Mouse (Mus musculus): ENCODE measurements around the gene Olfr1062. TPM values are rescaled to one million over a fixed set of nuclear protein-coding genes. Genes with fewer than 3 reads are reported as not detected.
"Not testable (repeated sequence)": the region's sequence is repeated elsewhere in the genome, so short reads cannot be mapped to it uniquely, and the experiment has no call there.

The Olfr1062 gene
- polyA plus RNA-seq (2015; fragmentation: Nextera tagmentation; extraction: Ambion mirVana): not detected in 2 replicates

DNA sequence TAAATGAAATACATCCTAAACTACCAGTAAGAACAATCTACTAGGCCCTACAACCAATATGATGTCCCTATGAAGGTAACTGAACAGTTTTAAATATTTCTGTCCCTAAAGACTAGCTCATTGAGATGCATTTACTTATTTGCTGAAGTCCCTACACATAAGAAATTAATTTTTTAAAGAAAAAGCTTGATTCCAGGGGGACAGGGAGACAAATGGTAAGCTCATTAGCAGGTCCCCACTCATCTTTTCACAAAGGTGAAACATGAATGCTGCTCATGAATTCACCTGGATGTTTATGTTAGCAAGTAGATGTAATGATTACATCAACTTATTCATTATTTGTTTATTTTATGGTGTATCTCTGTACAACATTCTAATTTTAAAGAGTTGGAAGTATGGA is at the start of gene Olfr1062:
Gene Olfr1062 (minus strand): TSS at position 101 of the 400 bp plus-strand sequence.
- H3K4me3 ChIP-seq; H3K27ac ChIP-seq; H3K9ac ChIP-seq; H3K9me3 ChIP-seq; ATAC-seq (replicated peaks); H3K27me3 ChIP-seq (replicated peaks); H3K4me1 ChIP-seq; H3K36me3 ChIP-seq (replicated peaks); H3K4me2 ChIP-seq: not testable (repeated sequence)

DNA sequence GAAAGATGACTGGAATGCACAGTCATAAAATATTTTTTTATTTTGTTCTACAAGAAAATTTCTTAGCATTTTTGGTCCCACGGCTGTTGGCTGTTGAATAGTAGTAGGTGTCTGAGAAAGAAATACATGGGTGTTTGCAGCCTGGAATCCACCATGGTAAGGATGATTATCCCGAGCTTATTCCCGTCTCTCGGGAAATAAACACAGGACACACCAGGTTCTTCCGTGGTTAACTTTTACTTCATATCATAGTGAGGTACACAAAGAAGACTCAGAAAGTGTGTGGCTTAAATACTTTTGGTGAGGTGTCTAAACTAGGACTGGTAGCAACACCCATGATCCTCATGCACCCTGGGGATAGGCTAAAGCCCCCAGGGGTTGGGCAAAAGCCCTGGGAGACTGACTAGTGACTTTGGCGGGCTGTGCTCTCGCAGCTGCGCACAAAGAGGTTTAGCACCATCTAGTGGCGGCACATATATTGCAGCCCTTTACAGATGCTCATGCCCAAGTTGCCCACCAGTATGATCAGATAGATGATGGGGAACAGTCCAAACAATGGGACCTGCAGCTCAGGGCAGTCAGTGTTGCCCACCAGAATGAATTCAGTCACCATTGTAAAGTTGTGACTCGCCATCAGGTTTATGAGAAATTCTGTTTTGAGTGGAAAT is 38.0 kb upstream of the Olfr1062 start:
- Histone ChIP-seq H3K27me3 (replicated peaks) (no peaks in the 10 kb centered on the region), H3K36me3 (replicated peaks) (no peaks in the 10 kb centered on the region), H3K4me1 (no peaks in the 10 kb centered on the region), H3K27ac (no peak overlapping the region), H3K4me2 (peak overlapping the region; percentile 24), H3K9ac (no peak overlapping the region), H3K4me3 (no peak overlapping the region), H3K9me3 (no peaks in the 10 kb centered on the region)
- 35% methylated on average over 10 of the region's 10 CpGs for WGBS
- peak; percentile 70; the same call in 1 of the 2 replicates for ATAC-seq (replicated peaks)

DNA sequence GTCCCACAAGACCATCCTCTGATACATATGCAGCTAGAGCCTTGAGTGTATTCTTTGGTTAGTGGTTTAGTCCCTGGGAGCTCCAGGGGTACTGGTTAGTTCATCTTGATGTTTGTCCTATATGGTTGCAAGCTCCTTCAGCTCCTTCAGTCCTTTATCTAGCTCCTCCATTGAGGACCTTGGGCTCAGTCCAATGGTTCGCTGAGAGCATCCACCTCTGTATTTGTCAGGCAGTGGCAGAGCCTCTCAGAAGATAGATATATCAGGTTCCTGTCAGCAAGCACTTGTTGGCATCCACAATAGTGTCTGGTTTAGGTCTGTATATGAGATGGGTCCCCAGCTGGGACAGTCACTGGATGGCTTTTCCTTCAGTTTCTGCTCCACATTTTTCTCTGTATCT is 33.9 kb upstream of the Olfr1062 start:
- H3K27ac ChIP-seq: no peak overlapping the region
- H3K4me2 ChIP-seq: no peak overlapping the region
- no peak overlapping the region for H3K9ac ChIP-seq
- WGBS: 91% methylated on average over 1 of the region's 1 CpGs
- ATAC-seq (replicated peaks): no peak
- H3K27me3 ChIP-seq (replicated peaks): no peaks in the 10 kb centered on the region
- no peak overlapping the region for H3K4me3 ChIP-seq
- H3K9me3 ChIP-seq: no peaks in the 10 kb centered on the region
- no peaks in the 10 kb centered on the region for H3K4me1 ChIP-seq
- H3K36me3 ChIP-seq (replicated peaks): no peaks in the 10 kb centered on the region

DNA sequence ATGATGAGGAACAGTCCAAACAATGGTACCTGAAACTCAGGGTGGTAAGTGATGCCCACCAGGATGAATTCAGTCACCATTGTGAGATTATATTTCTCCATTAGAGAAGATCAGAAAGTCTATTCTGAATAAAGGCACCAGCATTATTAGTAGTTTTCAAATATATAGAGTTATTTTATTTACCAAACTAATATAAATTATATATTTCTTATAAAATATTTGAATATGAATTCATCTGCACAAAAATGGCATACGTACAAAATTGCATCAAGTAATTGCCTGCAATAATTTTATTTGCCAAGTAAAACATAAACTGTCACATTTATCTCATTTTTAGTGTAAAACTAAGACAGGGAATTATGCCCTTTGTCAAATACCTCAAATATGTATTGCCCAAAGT is 29.6 kb upstream of the Olfr1062 start, which contains the start of gene Olfr1066:
Gene Olfr1066 (minus strand): TSS at position 101 of the 400 bp plus-strand sequence.
- Histone ChIP-seq H3K4me1 (no peaks in the 10 kb centered on the region), H3K9ac (no peak within 1 kb of the TSS), H3K36me3 (replicated peaks) (no peaks in the 10 kb centered on the region), H3K9me3 (no peaks in the 10 kb centered on the region), H3K4me3 (no peak within 1 kb of the TSS), H3K4me2 (no peak within 1 kb of the TSS), H3K27me3 (replicated peaks) (no peaks in the 10 kb centered on the region), H3K27ac (no peak within 1 kb of the TSS)
- WGBS: 91% methylated on average over 1 of the region's 1 CpGs
- no peak for ATAC-seq (replicated peaks)

DNA sequence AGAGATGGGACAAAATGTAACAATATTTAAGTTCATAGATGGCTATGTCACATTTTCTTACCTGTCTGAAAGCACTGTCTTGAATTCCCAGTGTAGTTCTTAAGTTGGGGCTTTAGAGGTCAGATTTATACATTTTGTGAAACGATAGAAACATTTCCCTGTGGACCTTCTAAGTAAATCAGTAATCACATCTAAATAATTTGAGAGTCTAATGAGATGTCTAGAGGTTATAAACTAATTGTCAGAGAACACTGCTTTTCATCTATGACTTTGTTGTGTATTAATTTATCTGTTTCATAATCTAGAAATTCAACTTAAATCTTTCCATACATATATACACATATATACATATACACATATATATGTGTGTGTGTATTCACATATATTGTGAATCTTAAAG is 23.9 kb upstream of the Olfr1062 start, which contains the start of gene Olfr1065:
Gene Olfr1065 (minus strand): TSS at position 101 of the 400 bp plus-strand sequence.
- not testable (repeated sequence) for H3K4me3 ChIP-seq; ATAC-seq (replicated peaks); H3K36me3 ChIP-seq (replicated peaks); H3K4me1 ChIP-seq; H3K27me3 ChIP-seq (replicated peaks); H3K9ac ChIP-seq; H3K4me2 ChIP-seq; H3K27ac ChIP-seq; H3K9me3 ChIP-seq
- WGBS: 58% methylated on average over 1 of the region's 1 CpGs

DNA sequence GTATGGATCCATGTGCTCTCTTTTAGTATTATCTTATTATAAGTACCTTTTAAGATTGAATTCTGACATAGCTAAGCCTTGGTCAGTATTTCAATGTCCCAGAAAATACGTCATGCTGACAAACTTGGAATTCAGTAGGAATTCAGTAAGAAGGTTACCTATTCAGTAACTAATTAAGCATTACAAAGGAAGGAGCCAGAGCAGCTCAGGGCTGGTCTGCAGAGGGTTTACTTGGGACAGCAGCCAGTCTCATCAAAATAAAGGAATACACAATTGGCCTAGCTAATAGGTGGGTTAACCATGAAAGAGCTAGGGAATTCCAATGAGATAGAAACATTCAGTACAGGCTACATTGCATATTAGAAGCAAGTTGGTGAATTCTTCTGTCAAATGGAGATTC is 15.6 kb upstream of the Olfr1062 start:
- H3K9me3 ChIP-seq; H3K4me2 ChIP-seq; H3K27ac ChIP-seq; H3K9ac ChIP-seq; H3K27me3 ChIP-seq (replicated peaks); H3K4me3 ChIP-seq; ATAC-seq (replicated peaks); H3K36me3 ChIP-seq (replicated peaks); H3K4me1 ChIP-seq: not testable (repeated sequence)
- 52% methylated on average over 1 of the region's 1 CpGs for WGBS

DNA sequence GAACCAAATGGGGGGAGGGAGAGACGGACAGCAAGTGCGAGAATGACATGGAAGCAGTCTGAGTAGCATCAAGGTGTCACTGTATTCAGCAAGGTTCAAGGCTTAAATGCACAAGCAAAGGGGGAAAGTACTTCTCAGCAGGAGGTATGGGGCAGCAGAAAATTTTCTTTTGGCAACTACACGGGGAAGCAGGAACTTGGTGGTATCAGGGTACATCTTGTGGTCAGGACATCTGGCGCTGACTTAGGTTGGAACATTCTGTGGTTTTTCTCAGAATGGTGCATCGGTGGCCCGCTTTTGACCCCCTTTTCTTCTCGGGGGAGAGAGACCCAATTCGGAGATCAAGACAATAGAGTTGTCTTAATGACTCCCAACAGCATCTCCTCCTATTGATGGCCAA is 2.0 kb upstream of the Olfr1062 start:
- H3K4me2 ChIP-seq; H3K27ac ChIP-seq; ATAC-seq (replicated peaks); H3K4me1 ChIP-seq; H3K36me3 ChIP-seq (replicated peaks); H3K27me3 ChIP-seq (replicated peaks); H3K4me3 ChIP-seq; H3K9me3 ChIP-seq; H3K9ac ChIP-seq: not testable (repeated sequence)
- WGBS: 93% methylated on average over 8 of the region's 8 CpGs

DNA sequence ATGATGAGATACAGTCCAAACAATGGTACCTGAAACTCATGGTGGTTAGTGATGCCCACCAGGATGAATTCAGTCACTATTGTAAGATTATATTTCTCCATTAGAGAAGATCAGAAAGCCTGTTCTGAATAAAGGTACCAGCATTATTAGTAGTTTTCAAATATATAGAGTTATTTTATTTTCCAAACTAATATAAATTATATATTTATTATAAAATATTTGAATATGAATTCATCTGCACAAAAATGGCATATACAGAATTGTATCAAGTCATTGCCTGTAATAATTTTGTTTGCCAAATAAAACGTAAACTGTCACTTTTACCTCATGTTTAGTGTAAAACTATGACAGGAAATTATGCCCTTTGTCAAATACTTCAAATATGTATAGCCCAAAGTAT is 12.6 kb downstream of the Olfr1062 start, which contains the start of gene Olfr1061:
Gene Olfr1061 (minus strand): TSS at position 101 of the 400 bp plus-strand sequence.
- no peaks in the 10 kb centered on the region for H3K9me3 ChIP-seq
- H3K27me3 ChIP-seq (replicated peaks): no peaks in the 10 kb centered on the region
- ATAC-seq (replicated peaks): no peak
- H3K27ac ChIP-seq: no peak within 1 kb of the TSS
- no peak within 1 kb of the TSS for H3K4me2 ChIP-seq
- 80% methylated on average over 1 of the region's 1 CpGs for WGBS
- no peaks in the 10 kb centered on the region for H3K36me3 ChIP-seq (replicated peaks)
- no peak within 1 kb of the TSS for H3K9ac ChIP-seq
- H3K4me3 ChIP-seq: no peak within 1 kb of the TSS
- no peaks in the 10 kb centered on the region for H3K4me1 ChIP-seq

DNA sequence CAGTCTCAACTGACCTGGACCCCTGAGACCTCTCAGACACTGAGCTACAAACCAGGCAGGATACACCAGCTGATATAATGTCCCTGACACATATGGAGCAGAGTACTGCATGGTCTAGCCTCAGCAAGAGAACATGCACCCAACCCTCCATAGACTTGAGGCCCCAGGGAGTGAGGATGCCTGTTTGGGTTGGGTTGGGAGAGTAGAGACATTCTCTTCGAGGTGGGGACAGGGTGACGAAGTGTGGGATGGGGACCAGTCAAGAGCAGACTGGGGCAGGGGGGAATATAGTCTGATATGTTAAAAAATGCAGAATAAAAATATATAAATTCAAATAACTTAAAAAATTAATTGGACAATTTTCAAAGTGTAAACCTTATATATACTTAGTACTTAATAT is 31.4 kb downstream of the Olfr1062 start:
- Histone ChIP-seq H3K9me3 (no peaks in the 10 kb centered on the region), H3K36me3 (replicated peaks) (no peaks in the 10 kb centered on the region), H3K4me2 (no peak overlapping the region), H3K27me3 (replicated peaks) (no peaks in the 10 kb centered on the region), H3K4me1 (no peaks in the 10 kb centered on the region), H3K4me3 (no peak overlapping the region), H3K27ac (no peak overlapping the region), H3K9ac (no peak overlapping the region)
- WGBS: 87% methylated on average over 2 of the region's 2 CpGs
- ATAC-seq (replicated peaks): no peak

DNA sequence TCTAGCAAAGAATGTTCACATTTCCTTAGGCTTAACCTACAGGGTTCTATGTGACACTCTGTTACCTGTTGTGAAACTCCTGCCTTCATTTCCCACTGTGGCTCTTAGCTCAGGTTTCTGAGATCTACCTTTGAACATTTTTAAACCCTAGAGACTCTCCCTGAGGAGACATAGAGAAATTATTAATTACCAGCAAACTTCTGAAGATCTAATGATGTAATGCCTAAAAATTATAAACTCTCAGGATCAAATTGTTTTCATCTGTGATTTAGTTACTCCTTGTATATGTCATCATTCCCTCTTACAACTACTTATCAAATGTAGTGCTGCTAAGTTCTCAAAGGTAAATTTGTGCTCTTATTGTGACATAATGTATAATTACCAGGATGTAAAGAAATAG is 38.1 kb downstream of the Olfr1062 start, which contains the start of gene Olfr1058:
Gene Olfr1058 (minus strand): TSS at position 101 of the 400 bp plus-strand sequence.
- H3K27me3 ChIP-seq (replicated peaks); H3K27ac ChIP-seq; H3K9me3 ChIP-seq; H3K9ac ChIP-seq; ATAC-seq (replicated peaks); H3K4me1 ChIP-seq; H3K4me2 ChIP-seq; H3K4me3 ChIP-seq; H3K36me3 ChIP-seq (replicated peaks): not testable (repeated sequence)

DNA sequence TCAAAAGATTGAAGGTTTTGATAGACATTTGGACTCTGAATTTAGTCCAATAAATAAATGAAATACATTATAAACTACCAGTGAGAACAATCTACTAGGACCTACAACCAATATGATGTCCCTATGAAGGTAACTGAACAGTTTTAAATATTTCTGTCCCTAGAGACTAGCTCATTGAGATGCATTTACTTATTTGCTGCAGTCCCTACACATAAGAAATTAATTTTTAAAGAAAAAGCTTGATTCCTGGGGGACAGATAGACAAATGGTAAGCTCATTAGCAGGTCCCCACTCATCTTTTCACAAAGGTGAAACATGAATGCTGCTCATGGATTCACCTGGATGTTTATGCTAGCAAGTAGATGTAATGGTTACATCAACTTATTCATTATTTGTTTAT is 48.3 kb downstream of the Olfr1062 start, which contains the start of gene Olfr1057:
Gene Olfr1057 (minus strand): TSS at position 101 of the 400 bp plus-strand sequence.
- no peak within 1 kb of the TSS for H3K27ac ChIP-seq
- H3K9ac ChIP-seq: no peak within 1 kb of the TSS
- no peaks in the 10 kb centered on the region for H3K9me3 ChIP-seq
- no peaks in the 10 kb centered on the region for H3K4me1 ChIP-seq
- no peak within 1 kb of the TSS for H3K4me2 ChIP-seq
- no peak within 1 kb of the TSS for H3K4me3 ChIP-seq
- no peaks in the 10 kb centered on the region for H3K36me3 ChIP-seq (replicated peaks)
- no peak for ATAC-seq (replicated peaks)
- H3K27me3 ChIP-seq (replicated peaks): no peaks in the 10 kb centered on the region

Data from midbrain, embryonic 15.5 days (tissue).